Mouse (Mus musculus): ENCODE results near the gene Gtf2a2. TPM values are rescaled to one million over a fixed set of nuclear protein-coding genes. Genes with fewer than 3 reads are reported as not detected.
A peak's percentile ranks its signal among the peaks of the same experiment; 100 is the strongest.

Gtf2a2 gene
- total RNA-seq, 2 experiments from 2014 or later, result 59.0 to 62.1 TPM

DNA sequence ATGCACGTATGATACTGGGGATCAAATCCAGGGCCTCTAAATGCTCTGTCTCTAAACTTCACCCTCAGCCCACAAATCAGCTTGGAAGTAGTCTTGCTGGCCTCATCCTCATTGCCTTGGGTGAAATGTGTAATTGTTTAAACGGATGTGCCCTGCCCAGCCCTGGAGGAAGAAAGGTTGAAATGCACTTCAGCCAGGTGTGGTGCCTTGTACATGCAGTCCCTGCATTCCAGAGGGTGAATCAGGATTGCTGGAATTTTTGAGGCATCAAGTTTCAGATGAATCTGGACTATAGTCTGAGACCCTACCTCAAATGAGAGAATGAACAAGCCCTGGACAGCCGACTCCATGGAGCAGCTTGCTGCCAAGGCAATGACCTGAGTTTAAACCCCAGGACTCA, 35.5 kb downstream of the Gtf2a2 start:
- Histone ChIP-seq H3K4me3 (no peak overlapping the region), H3K27ac (no peak overlapping the region)
- TF ChIP-seq CTCF (IDR thresholded peaks at IDR 0.05), result no peak
- intact Hi-C loops (cut with DNase I), result no loop called here
- no peak for DNase-seq

DNA sequence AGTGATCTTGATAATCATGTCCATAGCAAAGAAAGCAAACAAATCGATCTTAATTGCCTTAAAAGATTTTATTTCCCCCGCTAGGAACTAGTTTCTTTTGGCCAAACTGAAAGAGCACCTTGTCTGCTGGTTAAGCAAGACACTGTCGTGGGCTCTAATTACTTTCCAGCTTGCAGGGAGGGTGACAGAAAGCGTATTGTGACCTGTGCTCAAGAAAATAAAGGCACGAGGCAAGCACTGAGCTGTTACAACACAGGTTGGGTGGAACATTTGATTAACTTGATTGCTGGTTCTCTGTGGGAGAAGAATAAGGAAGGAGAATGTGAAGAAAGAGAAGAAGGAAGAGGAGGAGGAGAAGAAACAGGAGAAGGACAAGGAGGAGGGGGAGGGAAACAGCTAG, 35.9 kb downstream of the Gtf2a2 start:
- Histone ChIP-seq H3K4me3 (no peak overlapping the region), H3K27ac (no peak overlapping the region)
- DNase-seq, result no peak
- TF ChIP-seq CTCF (IDR thresholded peaks at IDR 0.05), result no peak
- intact Hi-C loops (cut with DNase I), result no loop called here

DNA sequence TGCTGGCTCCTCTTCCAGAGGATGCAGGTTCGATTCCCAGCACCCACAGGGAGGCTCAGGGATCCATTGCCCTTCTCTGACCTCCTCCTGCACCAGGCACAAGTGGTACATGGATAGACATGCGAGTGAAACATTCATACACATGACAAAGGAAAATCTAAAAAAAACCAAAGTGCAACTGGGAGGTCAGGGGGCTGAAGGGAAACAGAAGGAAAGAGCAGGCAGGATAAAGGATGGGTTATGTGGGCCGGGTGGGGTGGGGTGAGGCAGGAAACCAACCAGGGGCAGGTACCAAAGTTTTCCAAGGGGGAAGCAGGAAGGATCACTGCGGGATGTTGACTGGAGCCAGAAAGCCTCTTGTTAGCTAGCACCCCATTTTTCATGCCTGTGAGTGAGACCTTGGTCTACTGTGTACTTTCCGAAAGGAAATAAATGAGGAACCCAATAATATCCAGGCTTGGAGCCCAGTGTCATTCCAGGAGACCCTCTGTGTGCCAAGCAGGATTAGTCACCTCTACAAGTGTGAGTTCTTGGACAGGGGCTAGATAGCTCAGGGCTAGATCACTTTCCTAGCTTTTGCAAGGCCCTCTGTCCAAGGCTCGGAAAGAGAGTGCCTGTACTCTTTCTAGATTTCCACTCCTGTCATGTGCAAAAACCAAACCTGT, 36.5 kb downstream of the Gtf2a2 start:
- intact Hi-C loops (cut with DNase I), result no loop called here
- Histone ChIP-seq H3K27ac (peak overlapping the region; percentile 6; the same call in 1 of the 2 replicates), H3K4me3 (no peak overlapping the region)
- DNase-seq, result peak; percentile 68
- TF ChIP-seq CTCF (IDR thresholded peaks at IDR 0.05), result no peak

DNA sequence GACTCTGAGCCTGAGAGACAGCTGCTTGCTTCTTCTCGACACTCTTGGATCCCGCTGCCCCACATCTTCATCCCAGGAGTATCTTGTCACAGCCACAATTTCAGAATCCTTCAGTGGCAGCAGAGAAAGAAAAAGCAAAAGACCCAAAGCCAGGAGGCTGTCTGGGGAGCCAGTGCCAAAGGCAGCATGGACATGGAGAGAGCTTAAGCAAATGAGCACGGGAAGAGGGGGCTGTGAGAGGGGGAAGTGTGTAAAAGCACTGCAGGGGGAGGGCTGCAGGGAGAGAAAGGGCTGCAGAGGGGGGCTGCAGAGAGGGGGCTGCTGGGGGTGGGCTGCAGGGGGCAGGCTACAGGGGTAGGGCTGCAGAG, 37.0 kb downstream of the Gtf2a2 start:
- Histone ChIP-seq H3K4me3 (no peak overlapping the region), H3K27ac (peak overlapping the region; percentile 6; the same call in 1 of the 2 replicates)
- no peak for TF ChIP-seq CTCF (IDR thresholded peaks at IDR 0.05)
- intact Hi-C loops (cut with DNase I), result no loop called here
- no peak for DNase-seq

DNA sequence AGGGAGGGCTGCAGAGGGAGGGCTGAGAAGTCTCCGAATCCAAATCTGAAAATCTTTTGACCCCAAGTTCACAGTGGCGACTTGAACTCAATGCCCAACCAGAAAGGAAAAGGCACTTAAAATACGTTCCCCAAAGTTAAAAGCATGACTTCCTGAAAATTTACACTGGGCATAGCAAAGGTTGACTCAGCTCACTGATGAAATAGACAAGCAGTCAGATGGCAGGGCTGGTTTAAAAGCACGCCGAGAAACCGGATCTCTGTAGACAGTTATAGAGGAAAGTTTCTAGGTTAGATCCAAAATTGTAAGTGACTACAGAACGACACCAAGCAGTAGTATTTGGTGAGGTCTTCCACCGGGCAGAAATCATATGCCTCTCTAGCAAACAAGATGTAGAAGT, 37.5 kb downstream of the Gtf2a2 start:
- Histone ChIP-seq H3K4me3 (no peak overlapping the region), H3K27ac (no peak overlapping the region)
- TF ChIP-seq CTCF (IDR thresholded peaks at IDR 0.05), result no peak
- intact Hi-C loops (cut with DNase I), result no loop called here
- DNase-seq, result no peak

DNA sequence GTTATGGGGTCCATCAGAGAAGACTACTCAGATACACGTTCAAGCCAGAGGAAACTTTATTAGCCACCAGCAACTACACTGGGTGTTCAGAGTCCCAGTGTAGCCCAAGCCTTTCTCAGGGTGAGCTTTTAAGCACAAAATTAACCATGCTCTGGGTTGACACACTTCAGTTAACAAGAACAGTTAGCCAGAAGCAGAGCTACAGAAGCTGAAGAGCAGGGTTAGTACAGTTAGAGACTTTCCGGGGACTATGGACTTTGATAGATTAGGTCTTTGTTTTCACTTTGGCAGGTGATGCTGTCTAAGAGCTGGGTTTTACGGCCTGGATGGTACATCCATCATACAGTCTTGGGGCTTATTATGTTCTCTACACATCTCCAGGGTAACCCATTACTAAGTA, 40.4 kb downstream of the Gtf2a2 start:
- DNase-seq, result no peak
- intact Hi-C loops (cut with DNase I), result no loop called here
- TF ChIP-seq CTCF (IDR thresholded peaks at IDR 0.05), result no peak
- Histone ChIP-seq H3K4me3 (no peak overlapping the region), H3K27ac (no peak overlapping the region)

DNA sequence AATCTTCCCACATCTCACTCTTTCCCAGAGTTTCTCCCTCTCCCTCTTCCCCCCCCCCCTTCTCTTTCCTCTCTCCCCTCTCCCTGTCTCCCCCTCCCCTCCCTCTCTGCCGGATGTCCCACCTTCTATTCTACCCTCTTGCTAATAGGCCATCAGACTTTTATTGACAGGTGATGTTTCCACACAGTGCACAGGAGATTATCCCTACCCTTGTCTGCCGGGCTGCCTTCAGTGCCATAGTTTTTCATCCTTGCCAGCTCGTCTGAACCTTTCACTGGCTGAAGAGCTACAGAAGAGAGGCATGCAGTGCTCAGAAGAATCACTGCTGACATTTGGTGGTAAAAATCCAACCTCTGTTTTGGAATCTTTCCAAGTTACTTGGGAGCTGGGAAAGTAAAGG, 41.1 kb downstream of the Gtf2a2 start:
- Histone ChIP-seq H3K4me3 (no peak overlapping the region), H3K27ac (no peak overlapping the region)
- intact Hi-C loops (cut with DNase I), result no loop called here
- no peak for TF ChIP-seq CTCF (IDR thresholded peaks at IDR 0.05)
- DNase-seq, result no peak

DNA sequence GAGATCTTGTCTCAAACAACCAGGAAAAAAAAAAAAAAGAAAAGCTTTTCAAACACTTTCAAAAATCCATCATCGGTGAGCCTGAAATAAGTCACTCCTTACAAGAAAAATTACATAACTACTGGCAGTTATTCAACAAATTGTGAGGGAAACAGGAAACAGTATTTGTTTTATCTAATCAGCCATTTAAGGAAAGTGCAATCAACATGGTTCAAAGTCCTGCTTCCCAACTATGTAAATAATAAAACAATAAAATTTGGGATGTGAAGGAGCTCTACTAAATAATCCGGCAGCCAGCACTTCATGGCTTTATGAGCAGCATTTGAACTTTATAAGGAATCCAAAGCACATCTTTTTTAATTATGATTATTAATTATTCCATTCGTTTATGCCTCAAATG, 49.7 kb downstream of the Gtf2a2 start:
- H3K4me3 ChIP-seq, result no peak overlapping the region
- TF ChIP-seq CTCF (IDR thresholded peaks at IDR 0.05), result no peak
- DNase-seq, result no peak
- intact Hi-C loops (cut with DNase I), result no loop called here
- no peak overlapping the region for H3K27ac ChIP-seq

DNA sequence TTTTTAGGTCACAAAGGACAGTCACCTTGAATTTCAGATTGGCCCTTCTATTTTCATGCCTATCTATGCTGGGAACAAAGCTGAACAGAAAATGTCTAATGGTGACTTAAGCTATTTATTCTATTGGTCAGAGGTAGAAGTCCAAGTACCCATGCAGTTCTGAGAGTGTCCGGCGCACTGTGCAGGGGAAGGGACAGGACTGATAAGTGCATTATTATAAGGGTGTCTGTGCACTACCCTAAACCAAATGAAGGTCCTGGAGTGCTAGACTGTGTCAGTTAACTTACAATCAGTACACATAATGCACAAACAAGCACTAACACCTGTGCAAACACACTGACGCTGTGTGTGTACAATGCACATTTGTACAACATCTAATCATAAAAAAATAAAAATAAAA, 55.1 kb downstream of the Gtf2a2 start:
- DNase-seq, result no peak
- Histone ChIP-seq H3K4me3 (no peak overlapping the region), H3K27ac (no peak overlapping the region)
- no peak for TF ChIP-seq CTCF (IDR thresholded peaks at IDR 0.05)
- intact Hi-C loops (cut with DNase I), result no loop called here

DNA sequence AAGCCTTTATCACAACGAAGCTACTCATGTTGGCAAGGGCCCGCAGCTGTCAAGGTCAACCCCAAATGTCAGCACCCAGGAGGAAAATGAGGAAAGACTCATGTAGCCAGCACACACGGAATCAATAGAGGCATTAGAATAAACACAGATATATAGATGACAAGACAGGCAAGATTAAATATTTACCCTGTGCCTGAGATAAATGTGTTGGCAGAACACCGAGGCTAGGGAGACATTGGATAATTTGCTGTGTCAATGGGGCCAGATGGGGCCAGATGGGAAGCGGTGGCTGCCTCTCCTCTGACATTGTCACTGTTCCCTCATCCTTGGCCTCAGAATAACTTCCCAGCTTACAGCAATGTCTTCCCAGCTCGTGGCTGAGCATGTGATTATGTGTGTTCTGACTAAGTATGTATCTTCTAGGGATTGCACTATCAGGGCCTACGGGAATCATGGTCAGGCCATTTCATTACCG, 57.6 kb downstream of the Gtf2a2 start:
- intact Hi-C loops (cut with DNase I), result no loop called here
- no peak for DNase-seq
- H3K4me3 ChIP-seq, result no peak overlapping the region
- no peak overlapping the region for H3K27ac ChIP-seq
- TF ChIP-seq CTCF (IDR thresholded peaks at IDR 0.05), result no peak

DNA sequence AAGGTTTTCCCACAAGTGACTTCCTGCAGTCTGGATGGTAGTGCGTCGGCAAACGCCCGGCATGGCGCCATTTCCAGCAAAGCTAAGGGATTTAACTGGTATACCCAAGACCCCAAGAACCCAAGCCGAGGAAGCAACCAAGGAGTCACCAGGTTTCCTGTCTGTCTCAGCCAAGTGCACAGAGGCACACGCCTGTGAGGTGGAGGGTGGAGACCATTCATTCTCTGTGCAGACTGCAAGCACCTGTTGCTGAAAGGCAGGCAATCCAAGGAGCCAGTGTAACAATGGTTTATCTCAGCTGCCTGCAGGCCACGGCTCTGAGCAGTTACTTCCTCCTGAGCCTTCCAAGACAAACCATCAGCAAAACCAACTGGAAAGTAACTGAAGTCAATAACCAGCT, 60.0 kb downstream of the Gtf2a2 start:
- no peak for TF ChIP-seq CTCF (IDR thresholded peaks at IDR 0.05)
- intact Hi-C loops (cut with DNase I), result no loop called here
- Histone ChIP-seq H3K4me3 (no peak overlapping the region), H3K27ac (no peak overlapping the region)
- no peak for DNase-seq

Other genes starting within 250 kb of the Gtf2a2 start
- gene Bnip2, start 23.1 kb upstream of the Gtf2a2 start, total RNA-seq (2021), result 10 to 100 TPM; 80.0 to 99.7 TPM
- gene Gcnt3, start 25.5 kb downstream of the Gtf2a2 start, total RNA-seq (2021), result not detected
- 1 to 10 TPM in 1 of 2 experiments, under 1 TPM in 1; 0.92 to 1.7 TPM for gene Fam81a, start 130.0 kb downstream of the Gtf2a2 start, total RNA-seq (2021)
- gene Myo1e, start 194.8 kb downstream of the Gtf2a2 start, total RNA-seq (2021), result 10 to 100 TPM in 1 of 2 experiments, 1 to 10 TPM in 1; 5.7 to 11.7 TPM

Measured in gastrocnemius, adult 2 months (tissue).